Mouse (Mus musculus) intestine, postnatal 0 days (tissue): Measurements from ENCODE around the gene Mre11a. TPM values are rescaled to one million over a fixed set of nuclear protein-coding genes. Genes with fewer than 3 reads are reported as not detected.
A peak's percentile ranks its signal among the peaks of the same experiment; 100 is the strongest.

Source experiments
- ATAC-seq: fragments of 200-750 bp; cut with Nextera tagmentation; 2 replicates; pipeline ENCODE4 v1.8.0; 2017; ENCODE audit warnings: mild to moderate bottlenecking, moderate TSS enrichment, moderate library complexity
- H3K27ac ChIP-seq: fragments of 300-500 bp; sonication (generic); 2 replicates; pipeline ENCODE4 v1.5.1; 2014; ENCODE audit warnings: mild to moderate bottlenecking, low read depth, low read length, moderate library complexity
- H3K27me3 ChIP-seq: fragments of 300-500 bp; sonication (generic); replicated peaks from 2 replicates; pipeline ENCODE4 v1.6.1; 2014; ENCODE audit warnings: low read length, mixed read lengths; ENCODE audit not compliant: control insufficient read depth, insufficient read depth
- H3K36me3 ChIP-seq: fragments of 300-500 bp; sonication (generic); 2 replicates; pipeline ENCODE4 v1.6.1; 2014; ENCODE audit warnings: mild to moderate bottlenecking, moderate library complexity; ENCODE audit not compliant: control insufficient read depth, insufficient read depth
- H3K4me1 ChIP-seq: fragments of 300-500 bp; sonication (generic); replicated peaks from 2 replicates; pipeline ENCODE4 v1.6.1; 2014; ENCODE audit warnings: antibody characterized with exemption, low read length, mixed read lengths; ENCODE audit not compliant: control insufficient read depth, insufficient read depth
- H3K4me2 ChIP-seq: fragments of 300-500 bp; sonication (generic); replicated peaks from 2 replicates; pipeline ENCODE4 v1.6.1; 2014; ENCODE audit warnings: low read depth, mild to moderate bottlenecking, moderate library complexity
- H3K4me3 ChIP-seq: fragments of 300-500 bp; sonication (generic); 2 replicates; pipeline ENCODE4 v1.5.1; 2014; ENCODE audit warnings: low read depth, low read length
- H3K9ac ChIP-seq: fragments of 300-500 bp; sonication (generic); 2 replicates; pipeline ENCODE4 v1.6.1; 2014; ENCODE audit warnings: mild to moderate bottlenecking, low read depth, low read length
- H3K9me3 ChIP-seq: fragments of 300-500 bp; sonication (generic); 2 replicates; pipeline ENCODE4 v1.6.1; 2016; ENCODE audit warnings: mixed run types; ENCODE audit not compliant: control insufficient read depth
- CTCF ChIP-seq: sonication (generic); IDR thresholded peaks from 2 replicates; pipeline ENCODE4 v1.5.1; 2016; ENCODE audit warnings: low read depth, mild to moderate bottlenecking, control low read depth, antibody characterized with exemption, moderate library complexity
- WGBS: fragments of 180-500 bp; shearing (Covaris S2); extraction: QIAGEN DNeasy Blood & Tissue Kit; methylation state at CpG from one replicate; pipeline ENCODE4 v1.1.7; 2014; 5-methylcytosine and 5-hydroxymethylcytosine counted together
- polyA plus RNA-seq: library from polyadenylated mRNA; unstranded; fragments of >200 nt; fragmentation: Nextera tagmentation; extraction: Ambion mirVana; gene quantifications from 2 replicates; pipeline ENCODE4 v1.2.1, GENCODE M21; 2015

The Mre11a gene
- polyA plus RNA-seq, 1 experiment from 2014 or later, result 5.8 TPM

DNA sequence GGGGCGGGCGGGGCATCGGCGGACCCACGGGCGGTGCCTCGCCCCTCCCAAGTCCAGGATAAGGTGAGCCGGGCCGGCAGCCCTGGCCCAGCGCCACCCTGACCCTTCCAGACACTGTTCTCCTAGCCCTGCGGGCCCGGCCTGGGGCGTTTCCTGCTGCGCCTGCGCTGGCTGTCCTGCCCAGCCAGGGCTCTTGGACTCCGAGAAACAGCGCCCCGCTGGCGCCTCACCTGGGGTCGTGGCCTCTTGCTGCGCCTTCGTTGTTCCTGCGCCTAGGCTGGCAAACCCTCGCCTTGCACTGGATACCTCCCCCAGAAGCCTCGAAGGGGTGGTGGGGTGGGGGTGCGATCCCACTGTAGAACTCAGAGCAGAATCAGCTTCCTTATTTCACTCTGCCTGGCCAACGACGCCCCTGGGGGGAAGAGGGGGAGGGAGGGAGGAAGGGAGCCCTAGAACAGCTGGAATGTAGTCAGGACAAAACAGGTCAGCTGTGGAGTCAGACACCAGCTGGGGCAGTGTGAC is 32.4 kb upstream of the Mre11a start, which contains the start of gene Fut4:
Gene Fut4 (minus strand): TSS at position 393 of the 522 bp plus-strand sequence.
- Histone ChIP-seq H3K9ac (peak within 1 kb of the TSS; percentile 71), H3K27me3 (no peaks in the 10 kb centered on the region), H3K9me3 (no peaks in the 10 kb centered on the region), H3K4me2 (peak within 1 kb of the TSS; percentile 97), H3K36me3 (no peaks in the 10 kb centered on the region), H3K4me3 (peak within 1 kb of the TSS; percentile 52), H3K4me1 (0 out of 2 replicates have a peak, but pooled peaks cover 6% of the 10 kb centered on the region), H3K27ac (peak within 1 kb of the TSS; percentile 50)
- ATAC-seq, result peak; percentile 67
- under 1% methylated on average over 26 of the region's 28 CpGs for WGBS
- no peak for TF ChIP-seq CTCF

DNA sequence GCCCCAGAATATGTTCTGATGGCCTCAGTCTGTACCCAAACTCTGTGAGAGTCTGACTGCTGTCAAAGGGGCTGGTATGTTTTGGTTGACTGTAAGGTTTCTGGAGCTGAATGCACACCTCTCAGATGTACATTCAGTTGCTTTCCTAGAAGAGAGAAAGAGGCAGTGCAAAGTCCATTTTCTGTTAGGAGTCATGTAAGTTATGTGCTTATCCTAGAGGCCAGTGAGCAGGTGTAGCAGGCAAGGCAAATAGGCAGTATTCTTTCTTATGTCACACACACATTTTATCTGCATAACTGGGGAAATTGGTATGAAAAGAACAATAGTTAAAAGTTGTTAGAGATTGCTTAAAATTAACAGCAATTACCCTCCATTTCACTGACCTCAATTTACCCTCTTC is 30.5 kb upstream of the Mre11a start:
- no peak overlapping the region for H3K27ac ChIP-seq

DNA sequence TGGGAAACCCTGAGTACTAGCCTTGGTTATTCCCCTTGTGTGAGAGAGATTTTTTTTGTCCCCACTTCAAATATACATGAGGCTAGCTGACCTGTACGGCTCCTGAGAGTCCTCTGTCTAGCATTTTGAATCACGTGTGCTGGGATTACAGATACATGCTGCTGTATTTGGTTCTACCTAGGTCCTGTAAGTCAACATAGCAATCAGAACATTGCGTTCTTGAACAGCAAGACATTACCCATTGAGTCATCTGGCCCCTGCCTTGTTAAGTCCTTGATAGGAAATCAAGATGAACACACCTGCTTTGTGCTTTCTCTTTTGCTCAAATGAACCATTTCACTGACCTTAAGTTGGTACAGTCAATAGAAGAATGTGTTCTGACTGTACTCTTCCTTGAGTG is 30.0 kb upstream of the Mre11a start:
- Histone ChIP-seq H3K4me1 (0 out of 2 replicates have a peak, but pooled peaks cover 6% of the 10 kb centered on the region), H3K27me3 (no peaks in the 10 kb centered on the region), H3K9ac (no peak overlapping the region), H3K9me3 (no peaks in the 10 kb centered on the region), H3K4me2 (no peak overlapping the region), H3K4me3 (no peak overlapping the region), H3K36me3 (no peaks in the 10 kb centered on the region), H3K27ac (no peak overlapping the region)
- WGBS, result 42% methylated on average over 3 of the region's 3 CpGs
- TF ChIP-seq CTCF, result no peak
- peak; percentile 79 for ATAC-seq

More for the DNA sequence above, 30.5 kb upstream of the Mre11a start:
- no peak overlapping the region for H3K9ac ChIP-seq
- H3K9me3 ChIP-seq, result no peaks in the 10 kb centered on the region
- no peaks in the 10 kb centered on the region for H3K36me3 ChIP-seq
- TF ChIP-seq CTCF, result peak; percentile 16; the same call in 1 of the 2 replicates
- peak; percentile 71 for ATAC-seq
- no peaks in the 10 kb centered on the region for H3K27me3 ChIP-seq
- 0 out of 2 replicates have a peak, but pooled peaks cover 6% of the 10 kb centered on the region for H3K4me1 ChIP-seq
- H3K4me3 ChIP-seq, result no peak overlapping the region
- no peak overlapping the region for H3K4me2 ChIP-seq

DNA sequence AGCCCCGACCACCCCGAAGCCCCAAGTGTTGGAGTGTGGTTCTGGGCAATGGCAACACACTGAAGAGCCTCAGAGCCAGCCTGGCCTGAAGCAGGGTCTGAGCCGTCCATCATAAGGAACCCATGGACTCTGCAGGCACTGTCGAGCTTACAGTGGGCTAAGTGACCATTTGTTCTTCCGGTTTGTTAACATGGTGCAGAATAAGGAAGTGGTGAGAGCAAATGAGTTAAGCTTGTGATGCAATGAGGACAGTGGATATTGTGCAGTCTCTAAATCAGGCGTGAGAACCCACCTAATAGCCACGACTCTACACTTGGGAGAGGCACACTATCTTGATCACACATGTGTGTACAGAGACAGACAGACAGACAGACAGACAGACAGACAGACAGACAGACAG is 25.9 kb upstream of the Mre11a start:
- Histone ChIP-seq H3K9ac (no peak overlapping the region), H3K27ac (no peak overlapping the region), H3K4me1 (no peaks in the 10 kb centered on the region), H3K36me3 (no peaks in the 10 kb centered on the region), H3K4me2 (no peak overlapping the region), H3K9me3 (no peaks in the 10 kb centered on the region), H3K27me3 (no peaks in the 10 kb centered on the region), H3K4me3 (no peak overlapping the region)
- no peak for ATAC-seq
- TF ChIP-seq CTCF, result no peak
- 58% methylated on average over 7 of the region's 7 CpGs for WGBS

DNA sequence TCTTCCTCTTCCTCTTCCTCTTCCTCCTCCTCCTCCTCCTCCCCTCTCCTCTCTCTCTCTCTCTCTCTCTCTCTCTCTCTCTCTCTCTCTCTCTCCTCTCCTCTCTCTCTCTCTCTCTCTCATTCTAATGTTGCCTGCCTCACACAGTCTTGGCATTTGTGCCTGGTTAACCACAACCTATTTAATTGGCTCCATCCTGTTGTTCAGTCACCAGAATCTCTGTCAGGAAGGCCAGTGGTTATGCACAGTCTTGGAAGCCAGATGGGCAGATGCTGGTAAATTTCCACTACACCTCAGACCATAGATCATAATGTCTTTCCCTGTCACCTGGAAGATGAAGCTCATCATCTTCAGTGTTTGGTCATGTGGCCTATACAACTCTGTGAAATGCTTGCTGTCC is 25.2 kb upstream of the Mre11a start:
- no peak for TF ChIP-seq CTCF
- H3K27ac ChIP-seq, result no peak overlapping the region
- no peaks in the 10 kb centered on the region for H3K9me3 ChIP-seq
- no peaks in the 10 kb centered on the region for H3K27me3 ChIP-seq
- no peaks in the 10 kb centered on the region for H3K4me1 ChIP-seq
- no peak overlapping the region for H3K4me2 ChIP-seq
- H3K9ac ChIP-seq, result no peak overlapping the region
- no peaks in the 10 kb centered on the region for H3K36me3 ChIP-seq
- no peak for ATAC-seq
- H3K4me3 ChIP-seq, result no peak overlapping the region

DNA sequence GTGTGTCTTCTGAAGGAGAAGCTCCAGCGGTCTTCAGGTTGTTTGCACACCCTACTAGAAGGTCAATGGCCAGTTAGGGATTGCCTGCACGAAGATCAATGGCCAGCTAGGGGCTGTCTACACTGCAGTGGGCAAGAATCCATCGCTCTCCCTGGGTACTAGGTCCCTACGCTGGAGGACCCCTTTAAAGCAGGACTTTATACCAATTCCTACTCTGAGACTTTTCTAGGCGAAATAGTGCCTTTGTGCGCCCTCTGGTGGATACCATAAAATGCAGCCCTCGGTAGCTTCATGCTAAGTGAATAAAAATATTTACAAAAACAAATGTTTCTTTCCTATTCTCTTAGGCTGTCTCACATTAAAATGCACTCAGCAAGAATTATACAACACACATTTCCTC is 19.7 kb upstream of the Mre11a start:
- no peak overlapping the region for H3K27ac ChIP-seq
- no peaks in the 10 kb centered on the region for H3K36me3 ChIP-seq
- H3K27me3 ChIP-seq, result no peaks in the 10 kb centered on the region
- H3K4me3 ChIP-seq, result no peak overlapping the region
- peak; percentile 79 for TF ChIP-seq CTCF
- H3K9me3 ChIP-seq, result no peaks in the 10 kb centered on the region
- H3K9ac ChIP-seq, result no peak overlapping the region
- no peaks in the 10 kb centered on the region for H3K4me1 ChIP-seq
- no peak overlapping the region for H3K4me2 ChIP-seq
- no peak for ATAC-seq
- WGBS, result 23% methylated on average over 7 of the region's 7 CpGs

DNA sequence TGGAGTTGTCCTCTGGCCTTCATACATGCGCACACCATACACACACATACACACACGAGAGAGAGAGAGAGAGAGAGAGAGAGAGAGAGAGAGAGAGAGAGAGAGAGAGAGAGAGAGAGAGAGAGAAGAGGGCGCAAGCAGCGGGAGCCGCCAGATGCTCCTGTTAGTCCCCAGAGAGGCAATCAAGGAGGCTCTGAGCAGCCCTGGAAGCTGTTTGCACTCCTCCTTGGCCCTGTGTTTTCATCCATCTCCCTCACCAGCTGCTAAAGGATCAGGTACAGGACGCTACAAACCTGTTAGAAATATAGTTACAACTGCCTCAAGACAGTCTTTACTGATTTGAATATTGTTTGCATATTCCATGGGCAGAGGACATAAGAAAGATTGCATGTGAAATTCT is 14.6 kb upstream of the Mre11a start:
- Histone ChIP-seq H3K9ac (no peak overlapping the region), H3K27ac (no peak overlapping the region), H3K4me1 (no peaks in the 10 kb centered on the region), H3K9me3 (no peaks in the 10 kb centered on the region), H3K36me3 (no peaks in the 10 kb centered on the region), H3K27me3 (0 out of 2 replicates have a peak, but pooled peaks cover 4% of the 10 kb centered on the region), H3K4me3 (no peak overlapping the region), H3K4me2 (no peak overlapping the region)
- no peak for ATAC-seq
- no peak for TF ChIP-seq CTCF
- 60% methylated on average over 6 of the region's 6 CpGs for WGBS
